Mouse (Mus musculus) forebrain, embryonic 11.5 days (tissue): ENCODE data around the gene Stap2. TPM values are rescaled to one million over a fixed set of nuclear protein-coding genes. Genes with fewer than 3 reads are reported as not detected.

Source experiments
- ATAC-seq: fragments of 200-750 bp; cut with Nextera tagmentation; replicated peaks from 2 replicates; pipeline ENCODE4 v1.8.0; 2017; ENCODE audit warnings: moderate TSS enrichment; ENCODE audit not compliant: low FRiP score
- DNase-seq: peaks from one replicate; pipeline ENCODE4 v3.0.0-alpha.2; 2017; ENCODE audit warnings: low spot score
- H3K27ac ChIP-seq: fragments of 300-500 bp; sonication (generic); 2 replicates; pipeline ENCODE4 v1.5.1; 2014; ENCODE audit warnings: low read depth, low read length
- H3K27me3 ChIP-seq: fragments of 300-500 bp; sonication (generic); 2 replicates; pipeline ENCODE4 v1.6.1; 2014; ENCODE audit warnings: mild to moderate bottlenecking, low read length, mixed read lengths; ENCODE audit not compliant: control insufficient read depth, insufficient read depth
- H3K36me3 ChIP-seq: fragments of 300-500 bp; sonication (generic); 2 replicates; pipeline ENCODE4 v1.6.1; 2014; ENCODE audit warnings: mild to moderate bottlenecking, low read length, moderate library complexity, mixed read lengths; ENCODE audit not compliant: control insufficient read depth, insufficient read depth
- H3K4me1 ChIP-seq: fragments of 300-500 bp; sonication (generic); replicated peaks from 2 replicates; pipeline ENCODE4 v1.6.1; 2014; ENCODE audit warnings: low read length, mixed read lengths; ENCODE audit not compliant: control insufficient read depth, insufficient read depth
- H3K4me2 ChIP-seq: fragments of 300-500 bp; sonication (generic); 2 replicates; pipeline ENCODE4 v1.6.1; 2014; ENCODE audit warnings: low read depth, mild to moderate bottlenecking, low read length, moderate library complexity, mixed read lengths; ENCODE audit not compliant: severe bottlenecking
- H3K4me3 ChIP-seq: fragments of 300-500 bp; sonication (generic); 2 replicates; pipeline ENCODE4 v1.5.1; 2014; ENCODE audit warnings: low read depth, low read length
- H3K9ac ChIP-seq: fragments of 300-500 bp; sonication (generic); 2 replicates; pipeline ENCODE4 v1.6.1; 2014; ENCODE audit warnings: low read length
- H3K9me3 ChIP-seq: fragments of 300-500 bp; sonication (generic); 2 replicates; pipeline ENCODE4 v1.6.1; 2016; ENCODE audit warnings: low read length, mixed read lengths; ENCODE audit not compliant: control insufficient read depth
- WGBS: fragments of 180-500 bp; shearing (Covaris S2); extraction: QIAGEN DNeasy Blood & Tissue Kit; methylation state at CpG from one replicate; pipeline ENCODE4 v1.1.7; 2014; 5-methylcytosine and 5-hydroxymethylcytosine counted together
- polyA plus RNA-seq: library from polyadenylated mRNA; unstranded; fragments of >200 nt; fragmentation: Nextera tagmentation; extraction: Ambion mirVana; gene quantifications from 2 replicates; pipeline ENCODE4 v1.2.1, GENCODE M21; 2014

The Stap2 gene
- polyA plus RNA-seq, 1 experiment from 2014 or later = 5.3 TPM

DNA sequence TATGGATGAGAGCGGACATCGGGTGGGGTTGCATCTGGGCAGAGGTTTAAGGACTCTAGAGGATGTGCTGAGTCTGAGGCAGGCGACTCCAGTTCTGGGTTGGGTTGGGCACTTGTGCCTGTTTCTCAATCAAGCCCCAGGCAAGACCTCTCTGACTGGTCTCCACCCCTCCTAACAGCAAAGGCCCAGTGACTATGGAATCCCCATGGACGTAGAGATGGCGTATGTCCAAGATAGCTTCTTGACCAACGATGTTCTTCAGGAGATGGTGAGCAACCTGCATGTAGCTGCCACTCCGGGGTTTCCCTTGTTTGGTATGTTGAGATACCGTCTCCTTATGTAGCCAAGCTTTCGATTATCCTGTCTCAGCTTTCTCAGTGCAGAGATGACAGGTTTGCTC is 9.9 kb upstream of the Stap2 start:
- no peak overlapping the region for H3K27ac ChIP-seq
- no peaks in the 10 kb centered on the region for H3K9me3 ChIP-seq
- H3K4me2 ChIP-seq = no peak overlapping the region
- H3K9ac ChIP-seq = no peak overlapping the region
- H3K4me3 ChIP-seq = no peak overlapping the region
- peaks cover 29% of the 10 kb centered on the region for H3K36me3 ChIP-seq
- ATAC-seq = no peak
- 98% methylated on average over 9 of the region's 9 CpGs for WGBS
- no peak for DNase-seq
- H3K27me3 ChIP-seq = no peaks in the 10 kb centered on the region
- peaks cover 3% of the 10 kb centered on the region; the same call in 1 of the 2 replicates for H3K4me1 ChIP-seq

DNA sequence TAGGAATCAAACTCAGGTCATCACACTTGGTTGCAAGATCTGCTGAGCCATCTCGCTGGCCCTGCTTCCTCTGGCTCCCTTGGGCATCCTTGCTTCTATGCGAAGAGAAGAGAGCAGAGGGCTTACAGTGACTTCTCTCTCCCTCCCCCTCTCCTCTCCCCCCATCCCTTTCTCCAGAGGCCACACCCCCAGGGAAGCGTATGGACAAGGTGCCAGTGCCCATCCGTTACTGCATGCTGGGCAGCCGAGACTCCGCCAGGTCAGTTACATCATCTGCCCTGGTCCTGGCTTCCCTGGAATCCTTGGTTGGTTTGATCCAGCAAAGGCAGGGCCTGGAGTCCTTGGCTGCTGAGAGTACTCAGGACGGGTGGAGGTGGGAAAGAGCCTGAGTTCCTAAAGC is 6.1 kb upstream of the Stap2 start:
- Histone ChIP-seq H3K27ac (no peak overlapping the region), H3K4me3 (no peak overlapping the region), H3K9ac (no peak overlapping the region), H3K36me3 (peaks cover 15% of the 10 kb centered on the region), H3K4me1 (peaks cover 8% of the 10 kb centered on the region; the same call in 1 of the 2 replicates), H3K4me2 (no peak overlapping the region), H3K9me3 (no peaks in the 10 kb centered on the region), H3K27me3 (no peaks in the 10 kb centered on the region)
- DNase-seq (no peak), ATAC-seq (no peak)
- WGBS = 92% methylated on average over 7 of the region's 7 CpGs

DNA sequence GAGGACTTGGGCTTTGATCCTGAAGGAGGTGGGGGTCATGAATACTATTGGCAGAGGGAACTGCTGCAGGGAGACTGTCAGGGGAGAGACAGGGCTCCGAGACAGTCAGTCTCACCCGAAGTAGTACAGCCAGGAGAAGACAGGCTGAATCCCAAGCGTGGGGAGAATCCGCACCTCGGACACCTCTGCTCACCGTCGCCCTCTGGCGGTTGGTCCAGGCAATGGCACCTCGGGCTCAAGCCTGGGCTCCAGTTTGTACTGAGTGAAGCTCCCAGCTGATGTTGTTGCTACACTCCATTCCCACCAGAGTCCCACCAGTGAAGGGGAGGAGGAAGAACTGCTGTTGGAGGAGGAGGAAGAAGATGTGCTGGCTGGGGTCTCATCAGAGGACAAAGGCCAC is 5.3 kb upstream of the Stap2 start:
- Histone ChIP-seq H3K4me2 (peak overlapping the region; percentile 99), H3K4me1 (peaks cover 8% of the 10 kb centered on the region; the same call in 1 of the 2 replicates), H3K9me3 (no peaks in the 10 kb centered on the region), H3K36me3 (peaks cover 10% of the 10 kb centered on the region), H3K27ac (no peak overlapping the region), H3K27me3 (no peaks in the 10 kb centered on the region), H3K4me3 (no peak overlapping the region), H3K9ac (no peak overlapping the region)
- WGBS = 4% methylated on average over 9 of the region's 9 CpGs
- ATAC-seq (no peak), DNase-seq (peak; percentile 90)

- DNase-seq = no peak
- Histone ChIP-seq H3K4me1 (peaks cover 8% of the 10 kb centered on the region; the same call in 1 of the 2 replicates), H3K27me3 (no peaks in the 10 kb centered on the region), H3K4me3 (peak overlapping the region; percentile 78), H3K36me3 (peaks cover 6% of the 10 kb centered on the region; the same call in 1 of the 2 replicates), H3K27ac (no peak overlapping the region), H3K9ac (peak overlapping the region; percentile 83), H3K9me3 (no peaks in the 10 kb centered on the region), H3K4me2 (peak overlapping the region; percentile 99)
- no peak for ATAC-seq
- WGBS = 69% methylated on average over 14 of the region's 14 CpGs
These were observed 4.9 kb upstream of the Stap2 start for GRCm38 (mm10) chr17:56010255-56010654.

DNA sequence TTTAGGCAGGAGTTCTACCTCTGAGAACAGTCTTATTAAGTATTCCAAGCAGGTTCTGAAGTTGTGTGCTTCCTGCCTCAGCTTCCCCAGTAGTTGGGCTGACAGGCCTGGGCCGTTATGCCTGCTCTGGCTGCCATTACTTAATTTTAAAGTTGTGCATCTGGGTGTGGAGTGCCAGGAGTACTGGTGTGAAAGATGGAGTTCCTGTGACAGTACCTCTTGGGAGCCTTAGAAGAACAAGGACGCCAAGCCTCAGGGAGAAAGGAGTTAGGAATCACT is 4.5 kb upstream of the Stap2 start:
- peaks cover 8% of the 10 kb centered on the region; the same call in 1 of the 2 replicates for H3K4me1 ChIP-seq
- H3K4me3 ChIP-seq = peak overlapping the region; percentile 78
- no peaks in the 10 kb centered on the region for H3K9me3 ChIP-seq
- H3K36me3 ChIP-seq = peaks cover 5% of the 10 kb centered on the region; the same call in 1 of the 2 replicates
- peak overlapping the region; percentile 83 for H3K9ac ChIP-seq
- ATAC-seq = no peak
- 52% methylated on average over 2 of the region's 2 CpGs for WGBS
- no peak for DNase-seq
- H3K4me2 ChIP-seq = peak overlapping the region; percentile 99
- no peak overlapping the region for H3K27ac ChIP-seq
- H3K27me3 ChIP-seq = no peaks in the 10 kb centered on the region

- Histone ChIP-seq H3K27ac (peak overlapping the region; percentile 94), H3K4me3 (peak overlapping the region; percentile 78), H3K9me3 (no peaks in the 10 kb centered on the region), H3K27me3 (no peaks in the 10 kb centered on the region), H3K4me1 (peaks cover 8% of the 10 kb centered on the region; the same call in 1 of the 2 replicates), H3K36me3 (peaks cover 5% of the 10 kb centered on the region; the same call in 1 of the 2 replicates), H3K9ac (peak overlapping the region; percentile 83), H3K4me2 (peak overlapping the region; percentile 99)
- DNase-seq = peak; percentile 96
- 2% methylated on average over 60 of the region's 62 CpGs for WGBS
- ATAC-seq = peak; percentile 90
These were observed 3.9 kb upstream of the Stap2 start for GRCm38 (mm10) chr17:56009088-56009961.

- Histone ChIP-seq H3K4me3 (peak overlapping the region; percentile 78), H3K9ac (peak overlapping the region; percentile 83), H3K27me3 (no peaks in the 10 kb centered on the region), H3K4me2 (peak overlapping the region; percentile 99), H3K27ac (peak overlapping the region; percentile 94), H3K9me3 (no peaks in the 10 kb centered on the region), H3K36me3 (peaks cover 5% of the 10 kb centered on the region; the same call in 1 of the 2 replicates), H3K4me1 (peaks cover 8% of the 10 kb centered on the region; the same call in 1 of the 2 replicates)
- peak; percentile 94 for ATAC-seq
- DNase-seq = peak; percentile 96
- WGBS = under 1% methylated on average over 21 of the region's 21 CpGs
These were observed 3.1 kb upstream of the Stap2 start for GRCm38 (mm10) chr17:56008356-56009087.

DNA sequence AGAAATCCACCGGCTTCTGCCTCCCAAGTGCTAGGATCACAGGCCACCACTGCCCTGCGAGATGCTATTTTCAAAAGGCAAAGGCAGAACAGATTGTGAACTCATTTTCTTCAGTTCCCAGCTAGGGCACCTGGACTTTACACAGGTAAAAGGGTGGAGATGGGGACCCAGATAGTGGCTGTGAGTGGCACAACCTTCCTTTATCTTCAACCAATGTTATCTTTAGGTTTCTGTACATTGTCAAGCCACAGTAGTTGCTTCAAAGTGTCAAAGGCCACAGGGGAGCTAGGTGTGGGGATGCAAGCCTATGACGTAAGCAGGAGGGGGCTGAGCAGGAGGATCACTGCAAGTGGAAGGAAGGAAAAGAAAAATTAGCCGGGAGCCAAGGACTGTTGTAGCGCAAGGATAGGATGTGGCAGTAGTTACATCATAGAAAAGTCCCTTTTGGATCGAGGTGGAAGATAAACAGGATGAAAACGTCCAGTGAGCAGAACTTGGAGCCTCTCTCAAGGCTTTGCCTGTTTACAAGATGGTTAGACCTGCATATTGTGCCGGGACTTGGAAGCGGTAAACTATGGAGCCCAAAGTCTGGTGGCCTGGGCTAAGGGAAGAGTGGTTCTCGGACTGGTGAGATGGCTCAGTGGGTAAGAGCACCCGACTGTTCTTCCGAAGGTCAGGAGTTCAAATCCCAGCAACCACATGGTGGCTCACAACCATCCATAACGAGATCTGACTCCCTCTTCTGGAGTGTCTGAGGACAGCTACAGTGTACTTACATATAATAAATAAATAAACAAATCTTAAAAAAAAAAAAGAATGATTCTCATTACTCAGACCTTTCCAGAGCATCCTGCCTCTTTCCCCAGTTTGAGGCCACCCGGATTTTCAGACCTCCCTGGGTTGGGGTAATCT is 2.3 kb upstream of the Stap2 start:
- Histone ChIP-seq H3K4me3 (peak overlapping the region; percentile 78; the same call in 1 of the 2 replicates), H3K27ac (peak overlapping the region; percentile 94), H3K4me1 (peaks cover 8% of the 10 kb centered on the region; the same call in 1 of the 2 replicates), H3K27me3 (no peaks in the 10 kb centered on the region), H3K9me3 (no peaks in the 10 kb centered on the region), H3K36me3 (peaks cover 5% of the 10 kb centered on the region; the same call in 1 of the 2 replicates), H3K9ac (peak overlapping the region; percentile 42; the same call in 1 of the 2 replicates), H3K4me2 (peak overlapping the region; percentile 99)
- WGBS = 38% methylated on average over 12 of the region's 14 CpGs
- DNase-seq (no peak), ATAC-seq (no peak; the same call in 1 of the 2 replicates)
